Mouse (Mus musculus): Measurements from ENCODE around the gene Spo11. TPM values are rescaled to one million over a fixed set of nuclear protein-coding genes. Genes with fewer than 3 reads are reported as not detected.

The Spo11 gene
- total and polyA plus RNA-seq, 3 experiments: 0.16 to 0.34 TPM; not detected in 1

- DNase-seq (ENCODE audit: extremely low read depth): no peak
- no peak for TF ChIP-seq ETS1 (conservative IDR thresholded peaks at IDR 0.05; ENCODE audit: low read depth, low read length)
- no peak for TF ChIP-seq CHD2 (IDR thresholded peaks at IDR 0.05; ENCODE audit: low read length)
- no peak for TF ChIP-seq BHLHE40 (IDR thresholded peaks at IDR 0.05; ENCODE audit: low read depth, low read length)
- no peak for TF ChIP-seq MAZ (IDR thresholded peaks at IDR 0.05; ENCODE audit: low read depth, low read length)
- no peak for TF ChIP-seq NELFE (IDR thresholded peaks at IDR 0.05; ENCODE audit: low read depth, low read length)
- Histone ChIP-seq H3K9me3 (replicated peaks; ENCODE audit: low read length) (peaks cover 9% of the 10 kb centered on the region), H3K27ac (ENCODE audit: insufficient read depth, low read depth) (no peak overlapping the region), H3K36me3 (replicated peaks in 1 of 2; ENCODE audit: control insufficient read depth in 1 of 2, insufficient read depth in 1 of 2, low read length in 1 of 2) (no peaks in the 10 kb centered on the region), H3K79me2 (replicated peaks; ENCODE audit: control insufficient read depth, extremely low read depth, insufficient read depth, poor library complexity, severe bottlenecking) (no peaks in the 10 kb centered on the region), H3K4me2 (ENCODE audit: insufficient read depth, low read depth, poor library complexity, severe bottlenecking) (no peak overlapping the region), H3K4me3 (replicated peaks in 1 of 3; ENCODE audit: low read depth in 2 of 3, low read length in 2 of 3, poor library complexity in 1 of 3) (no peak overlapping the region), H3K9ac (ENCODE audit: insufficient read depth, low read depth) (no peak overlapping the region), H3K4me1 (ENCODE audit: control insufficient read depth in 1 of 2, insufficient read depth in 2 of 2) (peaks cover 0 to 21% of the 10 kb centered on the region in 2 experiments; a peak in 2 of 4 replicates), H3K27me3 (replicated peaks) (no peaks in the 10 kb centered on the region)
- dilution Hi-C loops (cut with MboI; ENCODE audit: extremely low pct_ligation_motif_present, extremely low pct_unique_long_range_greater_than_20kb, low sequenced_read_pairs): no loop called here
- in situ Hi-C loops (cut with MboI; ENCODE audit: low pct_ligation_motif_present, low pct_unique_long_range_greater_than_20kb, low sequenced_read_pairs): no loop called here
These were observed 43.1 kb upstream of the Spo11 start for GRCm38 (mm10) chr2:172934420-172934788.

- Histone ChIP-seq H3K9me3 (replicated peaks; ENCODE audit: low read length) (peaks cover 15% of the 10 kb centered on the region), H3K4me3 (replicated peaks in 1 of 3; ENCODE audit: low read depth in 2 of 3, low read length in 2 of 3, poor library complexity in 1 of 3) (no peak overlapping the region), H3K27ac (ENCODE audit: insufficient read depth, low read depth) (no peak overlapping the region), H3K4me1 (ENCODE audit: control insufficient read depth in 1 of 2, insufficient read depth in 2 of 2) (peaks cover 0 to 24% of the 10 kb centered on the region in 2 experiments; a peak in 2 of 4 replicates), H3K4me2 (ENCODE audit: insufficient read depth, low read depth, poor library complexity, severe bottlenecking) (no peak overlapping the region), H3K9ac (ENCODE audit: insufficient read depth, low read depth) (no peak overlapping the region), H3K79me2 (replicated peaks; ENCODE audit: control insufficient read depth, extremely low read depth, insufficient read depth, poor library complexity, severe bottlenecking) (no peaks in the 10 kb centered on the region), H3K36me3 (replicated peaks in 1 of 2; ENCODE audit: control insufficient read depth in 1 of 2, insufficient read depth in 1 of 2, low read length in 1 of 2) (no peaks in the 10 kb centered on the region), H3K27me3 (replicated peaks) (no peaks in the 10 kb centered on the region)
- in situ Hi-C loops (cut with MboI; ENCODE audit: low pct_ligation_motif_present, low pct_unique_long_range_greater_than_20kb, low sequenced_read_pairs) (loop anchor here (5.0 kb wide), 1 partner anchor 33 kb away; no protein-coding TSS in a partner anchor), dilution Hi-C loops (cut with MboI; ENCODE audit: extremely low pct_ligation_motif_present, extremely low pct_unique_long_range_greater_than_20kb, low sequenced_read_pairs) (no loop called here)
- no peak for TF ChIP-seq POLR2A (IDR thresholded peaks at IDR 0.05; ENCODE audit: low read depth, low read length)
- TF ChIP-seq JUN (IDR thresholded peaks at IDR 0.05; ENCODE audit: insufficient read depth, low read depth, low read length): no peak
- no peak for TF ChIP-seq MAZ (IDR thresholded peaks at IDR 0.05; ENCODE audit: low read depth, low read length)
- no peak for TF ChIP-seq GABPA (IDR thresholded peaks at IDR 0.05; ENCODE audit: insufficient replicate concordance, low read depth, low read length)
- no peak for TF ChIP-seq MEF2A (IDR thresholded peaks at IDR 0.05; ENCODE audit: borderline replicate concordance, low read depth, low read length)
- TF ChIP-seq SIN3A (IDR thresholded peaks at IDR 0.05; ENCODE audit: low read length): no peak
- TF ChIP-seq MAX (IDR thresholded peaks at IDR 0.05; ENCODE audit: low read length): no peak
- TF ChIP-seq CHD1 (IDR thresholded peaks at IDR 0.05; ENCODE audit: low read depth, low read length): no peak
- TF ChIP-seq CTCF (conservative IDR thresholded peaks at IDR 0.05 in 1 of 2, IDR thresholded peaks at IDR 0.05 in 1 of 2; ENCODE audit: low read depth in 2 of 2, low read length in 2 of 2): no peak
- no peak for TF ChIP-seq TCF12 (IDR thresholded peaks at IDR 0.05; ENCODE audit: low read depth, low read length)
- TF ChIP-seq ZC3H11A (IDR thresholded peaks at IDR 0.05; ENCODE audit: low read depth, low read length): no peak
- TF ChIP-seq CHD2 (IDR thresholded peaks at IDR 0.05; ENCODE audit: low read length): no peak
- no peak for TF ChIP-seq JUND (conservative IDR thresholded peaks at IDR 0.05; ENCODE audit: low read depth, low read length)
- no peak for TF ChIP-seq MXI1 (IDR thresholded peaks at IDR 0.05; ENCODE audit: low read depth, low read length)
- no peak for TF ChIP-seq HCFC1 (IDR thresholded peaks at IDR 0.05; ENCODE audit: low read depth, low read length)
- no peak for TF ChIP-seq RAD21 (IDR thresholded peaks at IDR 0.05; ENCODE audit: low read depth, low read length)
- TF ChIP-seq RCOR1 (conservative IDR thresholded peaks at IDR 0.05; ENCODE audit: low read depth, low read length): no peak
- no peak for TF ChIP-seq ZMIZ1 (IDR thresholded peaks at IDR 0.05; ENCODE audit: low read depth, low read length)
- no peak for TF ChIP-seq NRF1 (IDR thresholded peaks at IDR 0.05; ENCODE audit: low read depth, low read length)
- DNase-seq (ENCODE audit: extremely low read depth): no peak
These were observed 42.4 kb upstream of the Spo11 start for GRCm38 (mm10) chr2:172934891-172935740.

Measured in CH12.LX (cell line).